Mouse (Mus musculus): ENCODE measurements around the gene Gramd1b. TPM values are rescaled to one million over a fixed set of nuclear protein-coding genes. Genes with fewer than 3 reads are reported as not detected.
A peak's percentile ranks its signal among the peaks of the same experiment; 100 is the strongest.

Gene Gramd1b
- polyA plus RNA-seq, 1 experiment from 2014 or later = 1.3 TPM

DNA sequence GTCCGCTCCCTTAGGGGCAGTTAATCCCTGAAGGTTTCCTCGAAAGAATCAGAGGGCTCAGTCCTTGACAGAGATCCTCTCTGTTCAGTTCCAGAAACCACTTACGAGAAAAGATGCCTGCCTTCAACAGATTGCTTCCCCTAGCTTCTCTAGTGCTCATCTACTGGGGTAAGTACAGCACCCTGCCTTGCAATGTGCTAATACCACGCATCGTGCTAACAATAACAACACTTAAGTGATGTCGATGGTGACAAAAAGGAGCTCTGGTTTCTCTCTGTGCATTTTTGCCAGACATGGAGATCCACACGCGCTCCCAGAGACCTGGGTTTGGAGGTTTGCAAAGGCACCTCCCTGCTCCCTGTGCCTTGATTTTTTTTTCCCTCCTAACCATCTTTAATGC, 261.3 kb downstream of the Gramd1b start:
- Histone ChIP-seq H3K4me3 (ENCODE audit: low read depth, low read length) (no peak overlapping the region), H3K9ac (ENCODE audit: low read depth, low read length) (no peak overlapping the region), H3K27me3 (ENCODE audit: control insufficient read depth, insufficient read depth, low read depth, low read length) (peaks cover 14% of the 10 kb centered on the region), H3K4me2 (ENCODE audit: low read depth, low read length) (0 out of 2 replicates have a peak overlapping the region, but pooled peaks have one; percentile 43), H3K27ac (ENCODE audit: low read length) (no peak overlapping the region), H3K4me1 (ENCODE audit: control insufficient read depth, low read depth, low read length) (no peaks in the 10 kb centered on the region; the same call in 1 of the 2 replicates), H3K9me3 (replicated peaks; ENCODE audit: control insufficient read depth, low read length) (no peaks in the 10 kb centered on the region), H3K36me3 (ENCODE audit: control insufficient read depth, insufficient read depth) (no peaks in the 10 kb centered on the region)
- no peak for ATAC-seq (ENCODE audit: low read depth)
- 23% methylated on average over 8 of the region's 8 CpGs for WGBS (ENCODE audit: insufficient replicate concordance)

DNA sequence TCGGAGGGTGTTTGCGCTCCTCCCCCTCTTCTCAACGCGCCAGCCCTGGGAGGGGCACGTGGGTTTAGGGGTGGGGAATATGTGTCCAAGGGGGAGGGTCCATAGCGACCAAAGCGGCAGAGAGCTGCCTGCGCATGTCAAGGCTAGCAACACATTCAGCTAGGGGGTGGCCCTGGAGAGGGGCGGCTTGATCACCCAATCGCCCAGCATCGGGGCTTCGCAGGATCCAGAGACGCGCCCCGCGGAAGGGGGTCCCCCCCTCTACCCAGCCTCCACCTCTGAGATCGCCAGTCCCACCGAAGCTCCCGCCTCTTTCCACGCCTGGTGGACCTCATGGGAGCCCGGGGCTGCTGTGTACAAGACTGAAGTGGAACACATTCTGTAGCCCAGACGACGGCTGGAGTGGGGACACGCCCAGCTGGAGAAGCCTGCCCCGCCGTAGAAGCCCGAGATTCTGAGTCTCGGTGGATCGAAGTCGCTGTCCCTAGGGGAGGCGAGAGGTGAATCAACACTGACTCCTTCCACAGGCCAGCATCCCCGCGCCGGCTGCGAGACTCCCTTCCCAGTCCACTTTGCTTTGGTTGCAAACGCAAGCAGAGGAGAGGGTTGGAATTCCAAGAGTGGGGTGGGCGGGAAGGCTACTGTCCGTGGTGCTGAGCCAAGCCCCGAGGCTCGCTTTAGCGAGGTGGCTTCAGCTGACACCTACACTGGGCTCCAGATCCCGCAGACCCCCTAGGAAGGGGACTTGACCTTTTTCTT, 261.9 kb downstream of the Gramd1b start, which contains the start of gene Scn3b:
Scn3b (plus strand) TSS at position 115 of the 759 bp plus-strand sequence.
- H3K27ac ChIP-seq (ENCODE audit: low read length) = no peak within 1 kb of the TSS
- WGBS (ENCODE audit: insufficient replicate concordance) = 1% methylated on average over 41 of the region's 42 CpGs
- peak within 1 kb of the TSS; percentile 43 for H3K4me2 ChIP-seq (ENCODE audit: low read depth, low read length)
- H3K36me3 ChIP-seq (ENCODE audit: control insufficient read depth, insufficient read depth) = no peaks in the 10 kb centered on the region
- H3K4me3 ChIP-seq (ENCODE audit: low read depth, low read length) = peak within 1 kb of the TSS; percentile 22
- no peaks in the 10 kb centered on the region; the same call in 1 of the 2 replicates for H3K4me1 ChIP-seq (ENCODE audit: control insufficient read depth, low read depth, low read length)
- no peaks in the 10 kb centered on the region for H3K9me3 ChIP-seq (replicated peaks; ENCODE audit: control insufficient read depth, low read length)
- no peak for ATAC-seq (ENCODE audit: low read depth)
- peaks cover 14% of the 10 kb centered on the region for H3K27me3 ChIP-seq (ENCODE audit: control insufficient read depth, insufficient read depth, low read depth, low read length)
- no peak within 1 kb of the TSS for H3K9ac ChIP-seq (ENCODE audit: low read depth, low read length)

DNA sequence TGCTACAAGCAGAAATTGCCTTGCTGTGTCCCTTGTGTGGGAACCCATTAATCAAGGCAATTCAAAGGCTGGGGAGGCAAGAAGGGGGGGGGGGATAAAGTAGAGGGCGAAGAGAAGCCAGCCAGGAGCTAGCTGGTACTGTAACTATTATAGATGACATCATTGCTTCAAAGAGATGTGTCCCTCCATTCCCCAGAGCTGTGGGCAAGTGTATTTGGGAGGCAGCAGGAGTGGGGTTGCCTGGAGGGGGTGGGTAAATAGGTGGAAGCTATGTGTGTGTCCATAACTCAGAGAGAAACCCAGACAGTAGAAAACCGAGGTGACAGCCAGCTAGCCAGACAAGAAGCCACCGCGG, 262.5 kb downstream of the Gramd1b start:
- Histone ChIP-seq H3K9ac (ENCODE audit: low read depth, low read length) (no peak overlapping the region), H3K36me3 (ENCODE audit: control insufficient read depth, insufficient read depth) (no peaks in the 10 kb centered on the region), H3K4me3 (ENCODE audit: low read depth, low read length) (no peak overlapping the region; the same call in 1 of the 2 replicates), H3K27ac (ENCODE audit: low read length) (no peak overlapping the region), H3K9me3 (replicated peaks; ENCODE audit: control insufficient read depth, low read length) (no peaks in the 10 kb centered on the region), H3K27me3 (ENCODE audit: control insufficient read depth, insufficient read depth, low read depth, low read length) (peaks cover 14% of the 10 kb centered on the region), H3K4me1 (ENCODE audit: control insufficient read depth, low read depth, low read length) (no peaks in the 10 kb centered on the region; the same call in 1 of the 2 replicates), H3K4me2 (ENCODE audit: low read depth, low read length) (peak overlapping the region; percentile 43)
- ATAC-seq (ENCODE audit: low read depth) = no peak
- WGBS (ENCODE audit: insufficient replicate concordance) = 0% methylated on average over 4 of the region's 4 CpGs

DNA sequence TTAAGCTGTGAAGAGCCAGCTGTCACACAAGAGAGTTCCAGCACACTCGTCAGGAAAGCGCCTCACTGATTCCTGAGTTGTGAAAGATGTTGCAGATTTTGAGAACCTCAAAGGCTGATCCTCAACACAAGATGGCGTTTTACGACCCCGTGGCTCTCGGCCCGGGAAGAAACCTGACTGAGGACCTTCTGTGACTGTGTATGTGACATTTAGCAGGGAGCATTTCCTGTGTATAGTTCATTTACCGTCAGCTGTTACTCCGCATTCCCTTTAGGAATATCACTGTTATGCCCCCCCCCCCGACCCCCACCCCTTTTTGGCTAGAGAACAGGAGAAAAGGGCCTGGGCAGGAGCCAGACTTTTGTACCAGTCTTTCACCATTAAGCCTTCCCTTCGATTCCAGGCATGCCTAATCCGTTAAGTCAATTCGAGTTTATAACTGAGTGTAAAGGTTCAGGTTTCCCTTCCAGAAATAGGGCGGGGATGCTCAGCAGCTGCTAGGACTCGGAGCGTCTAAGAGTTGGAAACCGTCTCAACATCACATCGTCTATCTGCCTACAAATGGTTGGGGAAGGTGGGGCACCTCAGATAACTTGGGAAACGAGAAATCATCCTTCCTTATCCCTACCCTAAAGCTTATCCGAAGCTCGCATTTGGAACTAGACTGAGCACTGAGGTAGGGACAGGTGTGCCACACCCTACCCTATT, 263.0 kb downstream of the Gramd1b start:
- Histone ChIP-seq H3K4me2 (ENCODE audit: low read depth, low read length) (no peak overlapping the region), H3K27me3 (ENCODE audit: control insufficient read depth, insufficient read depth, low read depth, low read length) (peaks cover 14% of the 10 kb centered on the region), H3K36me3 (ENCODE audit: control insufficient read depth, insufficient read depth) (no peaks in the 10 kb centered on the region), H3K27ac (ENCODE audit: low read length) (no peak overlapping the region), H3K9me3 (replicated peaks; ENCODE audit: control insufficient read depth, low read length) (no peaks in the 10 kb centered on the region), H3K4me1 (ENCODE audit: control insufficient read depth, low read depth, low read length) (no peaks in the 10 kb centered on the region; the same call in 1 of the 2 replicates), H3K9ac (ENCODE audit: low read depth, low read length) (no peak overlapping the region), H3K4me3 (ENCODE audit: low read depth, low read length) (no peak overlapping the region)
- 16% methylated on average over 21 of the region's 21 CpGs for WGBS (ENCODE audit: insufficient replicate concordance)
- no peak for ATAC-seq (ENCODE audit: low read depth)

DNA sequence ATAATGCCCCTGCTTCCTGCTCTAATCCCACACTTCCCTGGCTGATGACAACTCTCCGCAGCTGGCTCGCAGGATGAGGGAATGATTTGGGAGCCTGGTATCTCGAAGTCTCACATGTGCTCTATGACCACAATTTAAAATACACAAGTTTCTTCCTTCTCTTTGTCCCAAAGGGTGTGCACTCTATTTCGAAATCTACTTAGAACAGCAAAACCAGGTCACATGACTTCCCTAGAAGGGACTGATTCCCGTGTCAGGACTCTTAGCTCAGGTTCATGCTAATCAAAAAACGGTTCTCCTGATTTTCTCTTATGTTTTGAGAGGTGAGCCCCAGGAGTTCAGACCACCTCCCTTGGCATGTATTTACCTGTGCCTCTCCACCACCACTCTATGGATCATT, 267.3 kb downstream of the Gramd1b start:
- no peak overlapping the region for H3K4me3 ChIP-seq (ENCODE audit: low read depth, low read length)
- no peaks in the 10 kb centered on the region for H3K9me3 ChIP-seq (replicated peaks; ENCODE audit: control insufficient read depth, low read length)
- WGBS (ENCODE audit: insufficient replicate concordance) = 20% methylated on average over 6 of the region's 6 CpGs
- no peaks in the 10 kb centered on the region for H3K36me3 ChIP-seq (ENCODE audit: control insufficient read depth, insufficient read depth)
- H3K4me1 ChIP-seq (ENCODE audit: control insufficient read depth, low read depth, low read length) = no peaks in the 10 kb centered on the region
- ATAC-seq (ENCODE audit: low read depth) = no peak
- H3K27ac ChIP-seq (ENCODE audit: low read length) = no peak overlapping the region
- H3K27me3 ChIP-seq (ENCODE audit: control insufficient read depth, insufficient read depth, low read depth, low read length) = peaks cover 3% of the 10 kb centered on the region
- H3K4me2 ChIP-seq (ENCODE audit: low read depth, low read length) = no peak overlapping the region
- H3K9ac ChIP-seq (ENCODE audit: low read depth, low read length) = no peak overlapping the region

DNA sequence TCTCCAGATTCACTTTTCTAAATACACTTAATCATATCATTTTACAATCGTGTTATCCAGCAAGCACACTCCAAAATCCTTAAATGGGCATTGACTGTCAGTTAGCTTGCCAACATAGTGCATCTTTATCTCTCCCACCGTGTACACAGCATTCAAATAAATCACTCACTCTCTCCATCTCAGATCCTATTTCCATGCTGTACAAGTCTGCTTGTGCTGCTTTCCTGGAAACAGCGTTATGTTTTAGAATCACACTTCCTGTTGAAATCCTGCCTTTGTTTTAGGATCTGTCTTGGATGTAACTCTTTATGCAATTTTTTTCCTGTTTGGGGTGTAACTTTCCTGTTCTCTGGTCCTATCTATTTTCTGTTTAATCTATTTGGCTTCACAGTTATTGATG, 278.7 kb downstream of the Gramd1b start:
- no peak overlapping the region for H3K4me3 ChIP-seq (ENCODE audit: low read depth, low read length)
- WGBS (ENCODE audit: insufficient replicate concordance) = 28% methylated on average over 3 of the region's 3 CpGs

DNA sequence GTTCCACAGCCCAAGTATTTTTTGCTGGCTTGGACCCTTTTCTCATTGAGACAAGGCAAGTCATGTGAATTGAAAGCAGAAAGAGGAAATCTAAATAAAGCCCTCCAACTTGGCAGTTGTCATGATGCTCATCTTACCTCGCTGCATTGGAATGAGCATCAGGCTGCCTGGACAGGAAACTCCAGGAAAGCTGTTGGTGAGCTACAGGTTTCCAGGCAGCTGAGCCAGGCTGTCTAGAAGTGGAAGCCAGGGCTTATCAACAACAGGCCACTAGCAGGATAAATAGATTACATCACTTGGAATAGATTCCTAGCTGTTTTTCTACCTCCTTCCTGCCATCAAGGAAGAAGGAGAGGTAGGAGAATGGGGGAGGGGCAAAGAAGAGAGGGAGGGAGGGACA, 282.1 kb downstream of the Gramd1b start:
- H3K4me2 ChIP-seq (ENCODE audit: low read depth, low read length) = no peak overlapping the region
- H3K4me1 ChIP-seq (ENCODE audit: control insufficient read depth, low read depth, low read length) = no peaks in the 10 kb centered on the region
- H3K36me3 ChIP-seq (ENCODE audit: control insufficient read depth, insufficient read depth) = no peaks in the 10 kb centered on the region
- no peak for ATAC-seq (ENCODE audit: low read depth)
- H3K4me3 ChIP-seq (ENCODE audit: low read depth, low read length) = no peak overlapping the region
- H3K9me3 ChIP-seq (replicated peaks; ENCODE audit: control insufficient read depth, low read length) = no peaks in the 10 kb centered on the region
- no peak overlapping the region for H3K9ac ChIP-seq (ENCODE audit: low read depth, low read length)
- no peaks in the 10 kb centered on the region for H3K27me3 ChIP-seq (ENCODE audit: control insufficient read depth, insufficient read depth, low read depth, low read length)
- 20% methylated on average over 1 of the region's 1 CpGs for WGBS (ENCODE audit: insufficient replicate concordance)
- no peak overlapping the region for H3K27ac ChIP-seq (ENCODE audit: low read length)

More for the DNA sequence above, 278.7 kb downstream of the Gramd1b start:
- no peak overlapping the region for H3K27ac ChIP-seq (ENCODE audit: low read length)
- ATAC-seq (ENCODE audit: low read depth) = no peak
- H3K4me1 ChIP-seq (ENCODE audit: control insufficient read depth, low read depth, low read length) = no peaks in the 10 kb centered on the region
- H3K9me3 ChIP-seq (replicated peaks; ENCODE audit: control insufficient read depth, low read length) = no peaks in the 10 kb centered on the region
- no peak overlapping the region for H3K4me2 ChIP-seq (ENCODE audit: low read depth, low read length)
- no peaks in the 10 kb centered on the region for H3K27me3 ChIP-seq (ENCODE audit: control insufficient read depth, insufficient read depth, low read depth, low read length)
- H3K36me3 ChIP-seq (ENCODE audit: control insufficient read depth, insufficient read depth) = no peaks in the 10 kb centered on the region
- H3K9ac ChIP-seq (ENCODE audit: low read depth, low read length) = no peak overlapping the region

DNA sequence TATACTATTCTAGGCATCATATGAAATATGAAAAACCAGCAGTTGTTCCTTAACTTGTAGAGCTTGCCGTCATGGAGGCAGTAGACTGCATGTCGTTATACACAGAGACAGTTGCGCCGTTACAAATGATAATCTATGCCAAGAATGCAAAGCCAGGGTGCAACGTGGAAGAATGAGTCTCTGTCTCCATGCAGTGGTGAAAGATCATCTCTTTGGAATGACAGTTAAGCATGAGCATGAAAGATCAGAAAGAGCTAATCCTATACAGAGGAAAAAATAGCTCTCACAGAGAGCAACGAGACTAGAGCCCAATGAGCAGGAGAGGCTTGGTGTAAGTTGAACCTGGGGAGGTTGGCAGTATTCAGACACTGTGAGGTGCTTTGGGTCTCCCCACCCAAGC, 284.5 kb downstream of the Gramd1b start:
- Histone ChIP-seq H3K9me3 (replicated peaks; ENCODE audit: control insufficient read depth, low read length) (no peaks in the 10 kb centered on the region), H3K36me3 (ENCODE audit: control insufficient read depth, insufficient read depth) (no peaks in the 10 kb centered on the region), H3K4me1 (ENCODE audit: control insufficient read depth, low read depth, low read length) (no peaks in the 10 kb centered on the region), H3K27me3 (ENCODE audit: control insufficient read depth, insufficient read depth, low read depth, low read length) (no peaks in the 10 kb centered on the region), H3K9ac (ENCODE audit: low read depth, low read length) (no peak overlapping the region), H3K27ac (ENCODE audit: low read length) (no peak overlapping the region), H3K4me2 (ENCODE audit: low read depth, low read length) (no peak overlapping the region), H3K4me3 (ENCODE audit: low read depth, low read length) (no peak overlapping the region)
- ATAC-seq (ENCODE audit: low read depth) = no peak
- WGBS (ENCODE audit: insufficient replicate concordance) = 74% methylated on average over 6 of the region's 6 CpGs

All from liver, embryonic 16.5 days (tissue).